Mouse (Mus musculus) kidney, embryonic 14.5 days (tissue): ENCODE measurements around the gene Sema4b. TPM values are rescaled to one million over a fixed set of nuclear protein-coding genes. Genes with fewer than 3 reads are reported as not detected.

Experiments used
- ATAC-seq: fragments of 200-750 bp; cut with Nextera tagmentation; 2 replicates; pipeline ENCODE4 v1.8.0; 2017; ENCODE audit warnings: moderate number of reproducible peaks, mild to moderate bottlenecking, moderate TSS enrichment, moderate library complexity; ENCODE audit not compliant: low FRiP score, low TSS enrichment
- H3K27ac ChIP-seq: fragments of 300-500 bp; sonication (generic); 2 replicates; pipeline ENCODE4 v1.5.1; 2014; ENCODE audit warnings: low read depth, mild to moderate bottlenecking, low read length, moderate library complexity, mixed read lengths
- H3K27me3 ChIP-seq: fragments of 300-500 bp; sonication (generic); 2 replicates; pipeline ENCODE4 v1.6.1; 2014; ENCODE audit warnings: mild to moderate bottlenecking, low read length; ENCODE audit not compliant: control insufficient read depth, insufficient read depth
- H3K36me3 ChIP-seq: fragments of 300-500 bp; sonication (generic); 2 replicates; pipeline ENCODE4 v1.6.1; 2014; ENCODE audit warnings: low read length, mixed read lengths; ENCODE audit not compliant: control insufficient read depth, insufficient read depth
- H3K4me1 ChIP-seq: fragments of 300-500 bp; sonication (generic); 2 replicates; pipeline ENCODE4 v1.6.1; 2014; ENCODE audit warnings: low read length, mixed read lengths; ENCODE audit not compliant: control insufficient read depth, insufficient read depth
- H3K4me2 ChIP-seq: fragments of 300-500 bp; sonication (generic); replicated peaks from 2 replicates; pipeline ENCODE4 v1.6.1; 2014; ENCODE audit warnings: low read depth, mild to moderate bottlenecking, low read length
- H3K4me3 ChIP-seq: fragments of 300-500 bp; sonication (generic); 2 replicates; pipeline ENCODE4 v1.5.1; 2014; ENCODE audit warnings: mild to moderate bottlenecking, low read length
- H3K9ac ChIP-seq: fragments of 300-500 bp; sonication (generic); 2 replicates; pipeline ENCODE4 v1.6.1; 2014; ENCODE audit warnings: low read depth, mild to moderate bottlenecking, low read length, moderate library complexity
- H3K9me3 ChIP-seq: fragments of 300-500 bp; sonication (generic); 2 replicates; pipeline ENCODE4 v1.6.1; 2016; ENCODE audit warnings: low read length; ENCODE audit not compliant: control insufficient read depth
- WGBS: fragments of 180-500 bp; shearing (Covaris S2); extraction: QIAGEN DNeasy Blood & Tissue Kit; methylation state at CpG from one replicate; pipeline ENCODE4 v1.1.7; 2014; 5-methylcytosine and 5-hydroxymethylcytosine counted together
- polyA plus RNA-seq: library from polyadenylated mRNA; unstranded; fragments of >200 nt; fragmentation: Nextera tagmentation; extraction: Ambion mirVana; gene quantifications from 2 replicates; pipeline ENCODE4 v1.2.1, GENCODE M21; 2014

The Sema4b gene
- 13.0 and 19.9 TPM in 2 replicates for polyA plus RNA-seq

DNA sequence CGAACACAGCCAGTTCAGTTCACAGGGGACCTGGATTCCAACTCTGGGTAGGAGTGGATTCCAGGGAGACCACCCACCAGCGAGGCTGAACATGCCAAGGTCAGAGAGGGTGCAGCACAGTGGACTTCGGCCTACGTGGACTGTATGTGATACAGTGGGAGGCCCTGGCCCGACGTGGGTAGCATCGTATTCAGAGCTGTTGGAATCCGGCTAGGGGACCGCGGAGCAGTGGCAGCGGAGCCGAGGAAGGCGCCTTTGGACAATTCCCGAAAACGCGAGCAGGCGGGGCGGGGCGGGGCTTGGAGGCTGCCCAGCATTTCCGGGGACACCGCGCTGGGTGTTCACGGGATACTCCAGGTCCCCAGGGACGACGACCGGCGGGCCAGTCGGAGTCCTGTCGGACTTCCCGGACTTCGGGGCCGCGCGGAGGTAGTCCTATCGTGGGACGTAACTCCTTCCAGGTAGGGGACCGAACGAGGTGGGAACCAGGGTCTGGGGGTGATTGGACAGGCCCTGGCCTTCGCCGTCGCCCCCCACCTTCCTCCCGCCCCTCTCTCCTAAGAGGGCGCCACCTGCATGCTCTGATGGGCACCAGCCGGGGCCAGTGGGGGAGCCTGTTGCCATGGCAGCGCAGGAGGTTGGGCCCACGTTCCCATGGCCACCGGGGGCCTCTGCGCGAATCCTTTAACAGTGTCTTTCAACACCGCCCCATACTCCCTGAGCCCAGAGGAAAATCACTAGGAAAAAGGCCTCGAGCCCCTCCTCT, at the start of gene Sema4b:
Gene Sema4b (plus strand): TSS at position 311 of the 766 bp plus-strand sequence.
- WGBS: under 1% methylated on average over 47 of the region's 51 CpGs

GRCm38 (mm10) chr7:80138375-80138774, 48.3 kb upstream of the Sema4b start:
- no peak for ATAC-seq
- Histone ChIP-seq H3K27me3 (no peaks in the 10 kb centered on the region), H3K27ac (no peak overlapping the region), H3K9me3 (peaks cover 11% of the 10 kb centered on the region), H3K4me3 (no peak overlapping the region), H3K4me2 (no peak overlapping the region), H3K36me3 (no peaks in the 10 kb centered on the region), H3K9ac (no peak overlapping the region), H3K4me1 (no peaks in the 10 kb centered on the region; the same call in 1 of the 2 replicates)
- WGBS: 89% methylated on average over 1 of the region's 1 CpGs

More for the DNA sequence above, at the start of gene Sema4b:
- Histone ChIP-seq H3K4me2 (peak within 1 kb of the TSS; percentile 61), H3K36me3 (no peaks in the 10 kb centered on the region), H3K27ac (peak within 1 kb of the TSS; percentile 85), H3K4me1 (peaks cover 41% of the 10 kb centered on the region), H3K27me3 (no peaks in the 10 kb centered on the region), H3K9me3 (no peaks in the 10 kb centered on the region), H3K4me3 (peak within 1 kb of the TSS; percentile 55), H3K9ac (peak within 1 kb of the TSS; percentile 62)
- peak; percentile 91 for ATAC-seq

DNA sequence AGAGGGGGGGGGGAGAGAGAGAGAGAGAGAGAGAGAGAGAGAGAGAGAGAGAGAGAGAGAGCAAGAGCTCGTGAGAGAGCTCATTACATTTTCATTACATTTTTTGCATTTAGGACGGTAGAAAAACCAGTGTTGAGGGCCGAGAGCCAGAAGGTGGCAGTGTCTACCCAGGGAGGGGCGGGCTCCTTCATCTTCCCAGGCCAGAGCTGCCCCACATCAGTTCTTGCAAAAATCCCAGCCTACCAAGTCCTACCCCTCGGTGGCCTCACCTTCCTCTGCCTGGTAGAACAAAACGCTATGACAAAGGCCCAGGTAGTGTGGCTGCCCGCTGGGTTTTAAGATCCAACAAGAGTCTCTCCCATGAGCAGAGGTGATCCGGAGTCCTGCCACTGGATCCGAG, 45.8 kb upstream of the Sema4b start:
- H3K4me1 ChIP-seq: no peaks in the 10 kb centered on the region
- ATAC-seq: peak; percentile 61; the same call in 1 of the 2 replicates
- no peak overlapping the region for H3K4me2 ChIP-seq
- no peak overlapping the region for H3K27ac ChIP-seq
- no peak overlapping the region for H3K4me3 ChIP-seq
- peaks cover 11% of the 10 kb centered on the region for H3K9me3 ChIP-seq
- no peaks in the 10 kb centered on the region for H3K36me3 ChIP-seq
- H3K27me3 ChIP-seq: no peaks in the 10 kb centered on the region
- 13% methylated on average over 9 of the region's 9 CpGs for WGBS
- no peak overlapping the region for H3K9ac ChIP-seq

GRCm38 (mm10) chr7:80143331-80144273, 43.0 kb upstream of the Sema4b start:
- no peaks in the 10 kb centered on the region for H3K9me3 ChIP-seq
- no peak overlapping the region for H3K4me3 ChIP-seq
- no peaks in the 10 kb centered on the region for H3K27me3 ChIP-seq
- 37% methylated on average over 22 of the region's 22 CpGs for WGBS
- ATAC-seq: no peak
- no peaks in the 10 kb centered on the region for H3K4me1 ChIP-seq
- no peaks in the 10 kb centered on the region for H3K36me3 ChIP-seq
- no peak overlapping the region for H3K4me2 ChIP-seq
- no peak overlapping the region for H3K9ac ChIP-seq
- no peak overlapping the region for H3K27ac ChIP-seq

- no peaks in the 10 kb centered on the region for H3K27me3 ChIP-seq
- no peak overlapping the region for H3K27ac ChIP-seq
- WGBS: 90% methylated on average over 7 of the region's 7 CpGs
- no peaks in the 10 kb centered on the region for H3K4me1 ChIP-seq
- H3K4me2 ChIP-seq: no peak overlapping the region
- no peaks in the 10 kb centered on the region for H3K9me3 ChIP-seq
- no peak for ATAC-seq
- no peak overlapping the region for H3K4me3 ChIP-seq
- H3K36me3 ChIP-seq: no peaks in the 10 kb centered on the region
- no peak overlapping the region for H3K9ac ChIP-seq
These were observed 41.9 kb upstream of the Sema4b start for GRCm38 (mm10) chr7:80144695-80145094.

- no peaks in the 10 kb centered on the region for H3K9me3 ChIP-seq
- no peak overlapping the region for H3K9ac ChIP-seq
- no peak overlapping the region for H3K4me3 ChIP-seq
- no peak overlapping the region for H3K27ac ChIP-seq
- H3K27me3 ChIP-seq: no peaks in the 10 kb centered on the region
- no peak for ATAC-seq
- H3K36me3 ChIP-seq: no peaks in the 10 kb centered on the region
- WGBS: 84% methylated on average over 8 of the region's 8 CpGs
- H3K4me1 ChIP-seq: no peaks in the 10 kb centered on the region
- H3K4me2 ChIP-seq: no peak overlapping the region
These were observed 40.6 kb upstream of the Sema4b start for GRCm38 (mm10) chr7:80146077-80146476.

DNA sequence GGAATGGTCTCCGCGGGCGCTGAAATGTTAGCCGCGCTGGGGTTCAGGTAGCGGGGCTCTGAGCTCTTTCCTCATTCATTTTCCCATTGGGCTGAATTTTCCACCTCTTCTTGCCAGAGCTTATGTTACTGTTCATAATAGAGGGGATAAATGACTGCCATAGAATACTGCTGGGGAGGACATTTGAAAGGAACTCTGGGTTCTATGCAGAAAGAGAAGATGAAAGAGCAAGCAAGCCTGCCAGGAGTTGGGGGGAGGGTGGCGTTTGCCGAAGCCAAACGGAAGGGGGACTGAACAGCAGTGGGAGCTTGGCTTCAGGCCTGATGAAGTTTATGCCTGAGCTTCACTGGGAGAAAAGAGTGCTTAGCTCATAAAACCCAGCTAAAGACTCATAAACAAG, 37.3 kb upstream of the Sema4b start:
- no peak for ATAC-seq
- no peaks in the 10 kb centered on the region for H3K9me3 ChIP-seq
- H3K4me1 ChIP-seq: no peaks in the 10 kb centered on the region
- H3K9ac ChIP-seq: no peak overlapping the region
- 46% methylated on average over 9 of the region's 9 CpGs for WGBS
- no peak overlapping the region for H3K27ac ChIP-seq
- no peaks in the 10 kb centered on the region for H3K27me3 ChIP-seq
- no peak overlapping the region for H3K4me3 ChIP-seq
- no peaks in the 10 kb centered on the region for H3K36me3 ChIP-seq
- H3K4me2 ChIP-seq: no peak overlapping the region

DNA sequence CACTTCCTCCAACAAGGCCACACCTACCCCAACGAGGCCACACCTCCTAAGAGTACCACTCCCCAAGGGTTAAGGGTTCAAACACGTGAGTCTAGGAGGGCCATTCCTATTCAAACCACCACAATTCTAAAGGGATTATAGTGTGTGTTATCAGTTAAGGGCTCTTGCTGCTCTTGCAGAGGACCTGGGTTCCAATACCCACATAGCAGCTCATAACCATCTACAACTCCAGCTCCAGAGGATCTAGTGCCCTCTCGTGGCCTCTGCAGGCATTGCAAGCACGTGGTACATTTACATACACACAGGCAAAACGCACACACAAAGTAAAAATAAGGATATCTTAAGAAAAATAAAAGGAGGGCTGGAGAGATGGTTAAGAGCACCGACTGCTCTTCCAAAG, 34.5 kb upstream of the Sema4b start:
- H3K27ac ChIP-seq: no peak overlapping the region
- no peaks in the 10 kb centered on the region for H3K27me3 ChIP-seq
- no peak for ATAC-seq
- no peak overlapping the region for H3K4me2 ChIP-seq
- no peaks in the 10 kb centered on the region for H3K36me3 ChIP-seq
- H3K4me3 ChIP-seq: no peak overlapping the region
- H3K4me1 ChIP-seq: peaks cover 5% of the 10 kb centered on the region; the same call in 1 of the 2 replicates
- WGBS: 65% methylated on average over 6 of the region's 6 CpGs
- H3K9me3 ChIP-seq: no peaks in the 10 kb centered on the region
- no peak overlapping the region for H3K9ac ChIP-seq

GRCm38 (mm10) chr7:80152756-80153155, 33.9 kb upstream of the Sema4b start:
- Histone ChIP-seq H3K36me3 (no peaks in the 10 kb centered on the region), H3K4me1 (peaks cover 5% of the 10 kb centered on the region; the same call in 1 of the 2 replicates), H3K4me3 (no peak overlapping the region), H3K9me3 (no peaks in the 10 kb centered on the region), H3K4me2 (no peak overlapping the region), H3K9ac (no peak overlapping the region), H3K27ac (no peak overlapping the region), H3K27me3 (no peaks in the 10 kb centered on the region)
- ATAC-seq: no peak
- 95% methylated on average over 8 of the region's 8 CpGs for WGBS
